Mouse (Mus musculus): Measurements from ENCODE around the gene Atxn7l2.

DNA sequence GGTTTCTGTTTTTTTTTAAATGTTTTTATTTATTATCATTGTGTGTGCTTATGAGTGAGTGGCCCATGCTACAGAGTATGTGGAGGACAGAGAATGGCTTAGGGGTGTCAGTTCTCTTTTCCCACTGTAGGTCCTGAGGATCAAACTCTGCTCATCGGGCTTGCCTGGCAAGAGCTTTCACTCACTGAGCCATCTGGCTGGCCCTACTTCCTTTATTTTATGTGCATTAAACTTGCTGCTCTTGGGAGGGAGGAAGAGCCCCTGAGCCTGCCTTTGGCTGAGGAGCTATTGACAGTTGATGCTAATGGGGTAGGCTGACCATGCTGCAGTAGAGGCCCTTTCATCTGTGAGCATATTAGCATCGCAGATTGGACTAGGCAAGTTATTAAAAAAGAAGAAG is 36.1 kb upstream of the Atxn7l2 start:
- no peak for TF ChIP-seq GATA1 (IDR thresholded peaks at IDR 0.05; ENCODE audit: borderline replicate concordance, low read length)
- TF ChIP-seq FLI1 (IDR thresholded peaks at IDR 0.05; ENCODE audit: low read length): no peak
